Mouse (Mus musculus) ES-E14 (cell line): ENCODE data around the gene Tbcb.

Source experiments
- MAFK ChIP-seq: IDR thresholded peaks from 2 replicates; pipeline ENCODE4 v1.6.1; 2014; ENCODE audit warnings: mild to moderate bottlenecking, low read depth, low read length, inconsistent platforms; ENCODE audit not compliant: insufficient read depth
- ZNF384 ChIP-seq: IDR thresholded peaks from 2 replicates; pipeline ENCODE4 v1.6.1; 2012; ENCODE audit warnings: low read depth, low read length, inconsistent platforms

DNA sequence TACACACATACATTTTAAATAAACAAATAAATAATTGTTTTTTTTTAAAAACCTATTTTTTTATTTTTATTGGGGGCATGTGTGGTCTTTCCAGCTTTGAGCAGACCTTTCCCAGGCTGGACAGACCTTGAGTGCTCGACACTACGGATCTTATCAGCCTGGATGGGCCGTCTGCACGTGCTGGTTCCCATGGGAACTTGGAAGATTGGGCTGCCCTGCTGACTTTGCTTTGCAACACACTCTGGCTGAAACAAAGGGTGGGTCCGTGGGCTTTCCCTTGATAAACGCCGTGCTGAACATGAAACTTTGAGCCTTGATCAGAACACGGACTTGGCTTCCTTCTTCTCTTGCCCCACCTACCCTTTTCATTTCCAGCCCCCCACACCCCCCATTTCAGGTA is 27.7 kb downstream of the Tbcb start:
- no peak for TF ChIP-seq ZNF384
- TF ChIP-seq MAFK: no peak
